Mouse (Mus musculus): ENCODE data around the gene 5730480H06Rik. TPM values are rescaled to one million over a fixed set of nuclear protein-coding genes. Genes with fewer than 3 reads are reported as not detected.

Gene 5730480H06Rik
- polyA plus RNA-seq (2016; fragmentation: Nextera tagmentation; extraction: Ambion mirVana): 25.3 and 27.0 TPM in 2 replicates

DNA sequence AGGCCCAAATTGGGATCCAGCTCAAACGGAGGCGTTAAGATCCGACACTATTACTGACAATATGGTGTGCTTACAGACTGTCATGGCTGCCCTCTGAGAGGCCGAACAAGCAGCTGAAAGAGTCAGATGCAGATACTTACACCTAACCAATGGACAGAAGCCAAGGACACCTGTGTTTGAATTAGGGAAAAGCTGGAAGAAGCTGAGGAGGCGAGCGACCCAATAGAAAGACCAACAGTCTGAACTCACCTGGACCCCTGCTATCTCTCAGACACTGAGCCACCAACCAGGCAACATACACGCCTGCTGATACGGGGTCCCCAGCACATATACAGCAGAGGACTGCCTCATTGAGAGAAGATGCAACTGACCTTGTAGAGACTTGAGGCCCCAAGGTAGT lies at the start of gene 5730480H06Rik:
TSS of gene 5730480H06Rik (plus strand) at position 301 of the 400 bp plus-strand sequence.
- Histone ChIP-seq H3K9ac (no peak within 1 kb of the TSS), H3K36me3 (no peaks in the 10 kb centered on the region), H3K27me3 (peaks cover 3% of the 10 kb centered on the region; the same call in 1 of the 2 replicates), H3K4me1 (no peaks in the 10 kb centered on the region), H3K9me3 (replicated peaks) (no peaks in the 10 kb centered on the region), H3K4me2 (replicated peaks) (no peak within 1 kb of the TSS), H3K27ac (no peak within 1 kb of the TSS), H3K4me3 (no peak within 1 kb of the TSS)
- ATAC-seq (ENCODE audit: low FRiP score): no peak
- 94% methylated on average over 8 of the region's 8 CpGs for WGBS

DNA sequence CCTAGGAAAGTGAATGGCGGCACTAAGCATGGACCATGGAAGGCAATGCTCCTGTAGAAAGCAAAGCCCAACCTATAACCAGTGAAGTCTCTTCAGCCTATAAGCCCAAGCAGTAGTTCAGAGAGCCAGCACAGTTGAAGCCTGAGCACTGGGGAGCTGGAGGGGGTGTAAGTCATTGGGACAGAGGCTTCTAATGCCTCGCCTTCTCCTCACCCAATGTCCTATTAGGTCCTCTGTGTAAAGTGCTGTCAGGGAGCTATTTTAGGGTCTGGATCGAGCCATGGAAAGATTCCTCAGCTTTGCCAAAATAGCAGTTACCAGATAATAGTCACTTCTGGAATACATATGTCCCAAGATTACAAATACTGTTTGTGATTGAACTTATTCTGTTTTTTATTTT lies 26.6 kb upstream of the 5730480H06Rik start:
- no peaks in the 10 kb centered on the region for H3K27me3 ChIP-seq
- H3K9me3 ChIP-seq (replicated peaks): no peaks in the 10 kb centered on the region
- ATAC-seq (ENCODE audit: low FRiP score): no peak
- H3K4me1 ChIP-seq: no peaks in the 10 kb centered on the region
- H3K36me3 ChIP-seq: peaks cover 5% of the 10 kb centered on the region; the same call in 1 of the 2 replicates
- H3K4me2 ChIP-seq (replicated peaks): no peak overlapping the region
- H3K9ac ChIP-seq: no peak overlapping the region
- WGBS: 90% methylated on average over 3 of the region's 3 CpGs
- no peak overlapping the region for H3K4me3 ChIP-seq
- H3K27ac ChIP-seq: no peak overlapping the region

DNA sequence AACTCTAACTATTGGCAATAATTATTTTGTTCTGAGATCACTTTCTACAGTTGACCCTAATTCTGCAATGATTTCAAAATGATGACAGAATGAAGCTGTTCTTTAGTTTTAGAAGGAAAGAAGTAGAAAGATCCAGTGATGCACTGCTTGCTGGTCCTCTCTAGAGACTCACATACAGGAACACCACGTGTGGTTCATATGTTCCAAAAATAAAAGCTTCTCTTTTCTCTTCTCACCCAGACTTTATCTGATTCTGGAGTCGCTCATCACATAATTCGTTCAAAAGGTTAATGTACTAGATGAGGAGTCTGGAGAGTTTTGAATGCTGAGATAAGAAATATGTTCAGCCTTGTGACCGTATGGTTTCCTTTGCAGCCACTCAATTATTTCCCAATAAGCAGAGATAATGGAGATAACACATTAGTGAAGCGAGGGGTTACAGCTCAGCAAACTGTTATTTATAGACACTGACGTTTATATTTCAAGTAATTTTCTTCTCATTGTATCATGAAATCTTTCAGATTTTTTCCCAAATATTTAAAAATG lies 12.6 kb upstream of the 5730480H06Rik start:
- H3K9ac ChIP-seq: no peak overlapping the region
- no peak for ATAC-seq (ENCODE audit: low FRiP score)
- H3K36me3 ChIP-seq: no peaks in the 10 kb centered on the region
- H3K27ac ChIP-seq: no peak overlapping the region
- no peaks in the 10 kb centered on the region for H3K9me3 ChIP-seq (replicated peaks)
- WGBS: 82% methylated on average over 6 of the region's 6 CpGs
- no peak overlapping the region for H3K4me2 ChIP-seq (replicated peaks)
- H3K4me1 ChIP-seq: no peaks in the 10 kb centered on the region
- H3K27me3 ChIP-seq: no peaks in the 10 kb centered on the region
- H3K4me3 ChIP-seq: no peak overlapping the region

DNA sequence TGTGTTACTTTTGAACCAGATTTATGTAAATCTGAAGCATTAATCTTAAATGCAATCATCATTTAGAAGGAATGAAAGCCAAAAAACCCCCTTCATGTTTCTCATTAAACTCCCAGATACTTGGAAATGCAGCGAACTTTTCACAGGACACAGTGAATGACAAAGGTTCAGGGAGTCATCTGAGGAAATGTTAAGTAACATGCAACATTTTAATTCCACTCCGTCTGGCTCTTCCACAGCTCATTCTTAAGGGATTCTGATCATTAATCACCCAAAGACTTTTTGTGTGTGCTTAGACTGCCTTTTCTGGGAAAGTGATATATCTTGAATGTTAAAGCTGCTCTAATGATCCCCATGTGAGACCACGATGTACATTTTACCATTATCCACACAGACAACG lies 7.2 kb upstream of the 5730480H06Rik start:
- Histone ChIP-seq H3K4me3 (no peak overlapping the region), H3K36me3 (no peaks in the 10 kb centered on the region), H3K9me3 (replicated peaks) (no peaks in the 10 kb centered on the region), H3K4me2 (replicated peaks) (no peak overlapping the region), H3K27me3 (no peaks in the 10 kb centered on the region), H3K27ac (no peak overlapping the region), H3K4me1 (no peaks in the 10 kb centered on the region), H3K9ac (no peak overlapping the region)
- 58% methylated on average over 4 of the region's 4 CpGs for WGBS
- ATAC-seq (ENCODE audit: low FRiP score): no peak

DNA sequence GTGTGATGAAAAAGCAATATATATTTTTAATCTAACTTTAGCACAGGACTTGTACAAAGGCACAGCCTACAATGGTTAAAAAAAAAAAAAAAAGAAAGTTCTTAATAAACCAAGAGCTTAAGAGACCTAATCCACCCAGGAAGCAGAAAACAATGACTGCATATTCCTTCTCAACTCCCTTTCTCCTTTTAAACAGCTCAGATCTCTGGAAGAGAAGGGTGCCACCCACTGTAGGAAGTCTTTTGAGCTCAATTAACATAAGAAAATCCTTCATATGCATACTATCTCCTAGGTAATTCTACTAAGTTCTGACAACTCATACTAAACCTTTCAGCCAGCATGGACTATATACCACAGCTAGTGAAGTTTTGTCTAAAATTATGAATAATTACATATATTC lies 1.5 kb upstream of the 5730480H06Rik start:
- Histone ChIP-seq H3K4me2 (replicated peaks) (no peak overlapping the region), H3K27ac (no peak overlapping the region), H3K27me3 (peaks cover 3% of the 10 kb centered on the region; the same call in 1 of the 2 replicates), H3K9ac (no peak overlapping the region), H3K4me1 (no peaks in the 10 kb centered on the region), H3K4me3 (no peak overlapping the region), H3K9me3 (replicated peaks) (no peaks in the 10 kb centered on the region), H3K36me3 (no peaks in the 10 kb centered on the region)
- no peak for ATAC-seq (ENCODE audit: low FRiP score)

DNA sequence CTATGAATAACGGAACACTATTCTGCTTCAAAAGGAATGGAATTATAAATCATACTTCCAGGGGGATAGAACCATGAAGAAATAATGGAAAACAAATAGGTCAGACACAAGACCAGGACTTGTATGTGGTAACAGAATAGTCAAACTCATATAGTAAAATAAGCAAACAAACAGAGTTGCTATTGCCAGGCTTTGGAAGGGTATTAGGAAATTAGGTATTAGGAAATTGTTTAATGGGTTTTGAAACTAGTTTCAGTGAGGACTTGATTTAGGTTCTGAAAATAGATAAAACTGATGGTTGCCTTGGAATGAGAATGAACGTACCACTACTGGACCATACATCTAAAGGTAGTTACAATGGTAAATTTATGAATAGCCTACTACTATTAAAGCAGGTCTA lies 2.0 kb downstream of the 5730480H06Rik start:
- Histone ChIP-seq H3K4me2 (replicated peaks) (no peak overlapping the region), H3K9ac (no peak overlapping the region), H3K4me1 (0 out of 2 replicates have a peak, but pooled peaks cover 4% of the 10 kb centered on the region), H3K27me3 (peaks cover 3% of the 10 kb centered on the region), H3K4me3 (no peak overlapping the region), H3K36me3 (no peaks in the 10 kb centered on the region), H3K9me3 (replicated peaks) (no peaks in the 10 kb centered on the region), H3K27ac (no peak overlapping the region)
- 90% methylated on average over 2 of the region's 2 CpGs for WGBS
- ATAC-seq (ENCODE audit: low FRiP score): no peak

DNA sequence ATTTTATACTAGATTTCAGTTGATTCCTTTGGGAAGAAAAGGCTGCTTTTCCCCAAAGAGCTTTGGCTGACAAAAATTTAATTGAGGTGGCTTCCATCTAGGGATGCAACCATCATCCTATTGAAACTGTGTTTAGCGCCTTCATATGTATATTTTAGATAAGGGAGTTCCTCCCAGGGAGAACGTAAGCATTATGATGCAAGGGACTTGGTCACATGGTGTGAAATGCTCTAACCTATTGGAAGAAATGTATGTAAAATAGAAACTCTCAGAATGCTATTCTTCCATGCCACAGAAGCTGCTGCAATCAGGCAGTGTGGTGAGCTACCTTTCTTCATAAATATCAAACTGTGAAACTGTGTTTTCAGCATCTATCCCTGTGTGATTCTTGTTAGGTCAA lies 3.1 kb downstream of the 5730480H06Rik start:
- Histone ChIP-seq H3K27ac (no peak overlapping the region), H3K4me1 (0 out of 2 replicates have a peak, but pooled peaks cover 4% of the 10 kb centered on the region), H3K36me3 (no peaks in the 10 kb centered on the region), H3K9ac (no peak overlapping the region), H3K4me3 (no peak overlapping the region), H3K9me3 (replicated peaks) (no peaks in the 10 kb centered on the region), H3K4me2 (replicated peaks) (no peak overlapping the region), H3K27me3 (peaks cover 3% of the 10 kb centered on the region)
- no peak for ATAC-seq (ENCODE audit: low FRiP score)
- WGBS: 87% methylated on average over 2 of the region's 2 CpGs

DNA sequence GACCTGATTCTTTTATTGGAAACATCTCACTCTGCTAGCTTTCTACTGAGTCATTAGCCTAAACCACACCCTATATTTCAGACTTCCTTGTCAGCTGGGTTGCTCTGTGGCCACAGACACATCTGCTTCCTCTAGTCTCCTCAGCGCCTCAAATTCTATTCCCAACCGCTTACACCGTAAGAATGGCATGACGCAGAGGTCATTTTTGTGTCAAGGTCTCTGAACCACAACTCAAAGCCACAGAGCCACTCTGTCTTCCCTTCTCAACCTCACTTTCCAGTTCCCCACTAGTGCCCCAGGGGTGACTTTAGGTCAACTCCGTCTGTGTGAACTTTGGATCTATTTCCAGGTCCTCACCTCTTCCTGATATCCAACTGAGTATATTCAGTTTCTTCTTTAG lies 3.7 kb downstream of the 5730480H06Rik start:
- Histone ChIP-seq H3K27ac (no peak overlapping the region), H3K4me1 (0 out of 2 replicates have a peak, but pooled peaks cover 4% of the 10 kb centered on the region), H3K36me3 (no peaks in the 10 kb centered on the region), H3K9ac (no peak overlapping the region), H3K9me3 (replicated peaks) (no peaks in the 10 kb centered on the region), H3K4me2 (replicated peaks) (no peak overlapping the region), H3K4me3 (no peak overlapping the region), H3K27me3 (peaks cover 5% of the 10 kb centered on the region)
- 54% methylated on average over 5 of the region's 5 CpGs for WGBS
- ATAC-seq (ENCODE audit: low FRiP score): no peak

DNA sequence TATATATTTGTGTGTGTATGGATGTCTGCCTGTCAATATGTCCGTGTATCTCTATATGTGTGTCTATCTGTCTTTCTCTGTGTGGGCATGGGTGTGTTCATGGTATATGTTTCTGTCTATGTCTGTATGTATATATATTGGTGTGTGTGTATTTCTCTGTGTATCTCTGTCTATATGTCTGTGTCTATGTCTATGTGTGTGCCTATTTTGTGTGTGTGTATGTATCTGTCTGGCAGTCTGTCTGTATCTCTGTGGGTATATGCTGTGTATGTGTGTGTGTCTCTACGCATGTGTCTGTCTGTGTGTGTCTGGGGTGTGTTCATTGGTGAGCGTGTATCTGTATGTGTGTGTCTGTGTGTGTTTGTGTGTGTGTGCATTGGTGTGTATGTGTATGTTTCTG lies 5.7 kb downstream of the 5730480H06Rik start:
- Histone ChIP-seq H3K9me3 (replicated peaks) (no peaks in the 10 kb centered on the region), H3K4me3 (no peak overlapping the region), H3K27me3 (peaks cover 5% of the 10 kb centered on the region), H3K4me1 (0 out of 2 replicates have a peak, but pooled peaks cover 4% of the 10 kb centered on the region), H3K27ac (no peak overlapping the region), H3K36me3 (no peaks in the 10 kb centered on the region), H3K4me2 (replicated peaks) (no peak overlapping the region), H3K9ac (no peak overlapping the region)
- 83% methylated on average over 3 of the region's 3 CpGs for WGBS
- no peak for ATAC-seq (ENCODE audit: low FRiP score)

DNA sequence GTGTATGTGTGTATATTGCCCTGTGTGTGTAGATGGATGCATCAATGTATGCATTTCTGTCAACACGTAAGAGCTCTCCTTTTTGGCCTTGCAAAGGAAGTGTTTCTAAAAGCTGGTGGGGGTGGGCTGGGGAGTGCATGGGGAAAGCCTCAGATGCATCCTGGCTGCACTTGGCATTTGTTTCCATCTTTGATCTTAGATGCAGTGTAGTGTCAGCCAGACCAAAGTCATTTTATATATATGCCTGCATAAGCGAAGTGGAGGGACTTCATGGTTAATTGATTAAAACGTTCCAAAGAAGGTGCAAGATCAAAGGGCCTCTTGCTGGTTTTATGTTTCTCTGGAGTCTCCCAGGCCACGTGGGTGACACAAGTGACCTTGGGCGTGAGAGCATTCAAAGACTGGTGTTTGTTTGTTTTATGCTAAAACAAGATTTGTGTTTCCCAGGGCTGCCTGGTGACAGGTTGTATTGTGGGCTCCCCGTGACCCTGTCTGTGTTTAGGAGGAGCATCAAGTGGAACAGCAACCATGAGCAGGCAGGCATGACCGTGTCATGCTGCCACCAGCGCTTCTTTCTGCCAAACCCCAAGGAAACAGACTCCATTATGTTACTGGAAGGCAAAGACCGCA lies 6.2 kb downstream of the 5730480H06Rik start:
- Histone ChIP-seq H3K4me3 (no peak overlapping the region), H3K4me1 (0 out of 2 replicates have a peak, but pooled peaks cover 4% of the 10 kb centered on the region), H3K36me3 (no peaks in the 10 kb centered on the region), H3K9ac (no peak overlapping the region), H3K9me3 (replicated peaks) (no peaks in the 10 kb centered on the region), H3K27me3 (peaks cover 5% of the 10 kb centered on the region; the same call in 1 of the 2 replicates), H3K27ac (no peak overlapping the region), H3K4me2 (replicated peaks) (no peak overlapping the region)
- 14% methylated on average over 9 of the region's 9 CpGs for WGBS
- no peak for ATAC-seq (ENCODE audit: low FRiP score)

DNA sequence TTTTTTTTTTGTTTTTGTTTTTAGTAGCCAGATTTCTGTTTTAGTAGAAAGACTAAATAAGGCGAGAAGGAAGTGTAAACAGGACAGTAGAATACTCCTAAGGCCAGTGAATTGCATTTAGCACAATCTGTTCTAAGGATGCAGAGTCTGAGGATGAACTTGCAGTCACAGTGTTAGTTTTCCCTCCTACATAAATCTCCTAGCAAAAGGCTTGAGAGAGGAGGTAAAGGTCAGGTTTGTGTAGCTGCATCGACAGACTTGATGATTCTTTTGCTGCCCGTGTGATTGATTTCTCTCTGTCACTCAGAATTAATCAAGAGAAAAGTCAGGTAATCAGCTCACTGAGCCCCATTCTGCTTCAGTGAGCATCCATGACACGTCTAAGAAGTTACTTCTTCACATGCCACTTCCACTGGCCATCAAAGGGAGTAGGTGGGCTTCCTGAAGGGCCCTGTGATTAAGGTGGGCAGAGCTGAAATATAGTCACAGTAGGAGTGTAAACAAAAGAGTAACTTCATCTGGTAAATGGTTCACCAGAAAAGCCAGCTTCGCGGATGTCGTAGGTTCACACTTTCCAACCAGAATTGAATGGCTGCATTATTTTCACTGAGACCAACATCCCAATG lies 13.2 kb downstream of the 5730480H06Rik start:
- 0 out of 2 replicates have a peak, but pooled peaks cover 2% of the 10 kb centered on the region for H3K27me3 ChIP-seq
- no peaks in the 10 kb centered on the region for H3K4me1 ChIP-seq
- H3K4me3 ChIP-seq: no peak overlapping the region
- WGBS: 50% methylated on average over 7 of the region's 7 CpGs
- no peaks in the 10 kb centered on the region for H3K36me3 ChIP-seq
- H3K4me2 ChIP-seq (replicated peaks): no peak overlapping the region
- no peak overlapping the region for H3K27ac ChIP-seq
- no peaks in the 10 kb centered on the region for H3K9me3 ChIP-seq (replicated peaks)
- H3K9ac ChIP-seq: no peak overlapping the region
- no peak for ATAC-seq (ENCODE audit: low FRiP score)

DNA sequence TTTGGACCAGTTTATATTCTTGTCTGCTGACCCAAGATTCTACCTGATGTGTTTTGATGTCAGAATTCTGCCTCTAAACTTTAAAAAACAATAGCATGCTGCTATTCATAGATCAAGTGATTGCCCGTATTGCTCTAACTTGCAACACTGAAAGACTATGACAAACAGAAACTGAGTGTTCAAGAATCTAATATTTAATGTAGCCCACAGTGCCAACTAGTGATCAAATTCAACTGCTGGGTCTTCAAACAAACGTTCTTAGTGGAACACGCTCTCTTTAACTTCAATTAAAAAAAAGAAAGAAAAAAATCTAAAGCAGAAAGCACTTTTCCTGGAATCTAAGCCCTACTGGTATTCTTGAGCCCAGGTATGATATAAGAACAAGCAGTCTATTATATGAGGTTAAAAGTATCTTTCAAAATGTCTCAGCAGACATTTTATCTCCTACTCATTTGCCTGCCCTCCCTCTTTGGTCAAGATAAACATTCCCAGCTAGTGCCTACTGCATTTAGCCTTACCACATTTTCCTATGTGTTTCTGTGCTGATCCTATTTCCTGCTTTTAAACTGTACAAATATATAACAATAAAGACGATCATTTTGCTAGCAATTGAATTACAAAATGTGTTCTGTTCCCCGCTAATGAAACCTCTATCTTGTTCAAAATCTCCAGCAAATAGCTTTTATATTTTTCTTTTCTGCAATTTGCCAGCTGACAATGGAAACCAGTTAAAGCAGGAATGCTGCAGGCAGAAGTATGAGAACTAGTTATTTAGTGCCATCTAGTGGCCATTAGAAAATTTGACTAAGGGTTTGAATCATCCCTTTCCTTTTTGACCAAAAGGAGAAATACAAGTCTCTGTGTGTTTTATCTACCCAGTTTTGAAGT lies 17.6 kb downstream of the 5730480H06Rik start:
- Histone ChIP-seq H3K27me3 (no peaks in the 10 kb centered on the region; the same call in 1 of the 2 replicates), H3K9me3 (replicated peaks) (no peaks in the 10 kb centered on the region), H3K4me2 (replicated peaks) (no peak overlapping the region), H3K36me3 (no peaks in the 10 kb centered on the region), H3K4me3 (no peak overlapping the region), H3K27ac (no peak overlapping the region), H3K9ac (no peak overlapping the region), H3K4me1 (no peaks in the 10 kb centered on the region)
- 56% methylated on average over 5 of the region's 5 CpGs for WGBS
- peak; percentile 79 for ATAC-seq (ENCODE audit: low FRiP score)
